Mouse (Mus musculus): Measurements from ENCODE around the gene Smco1. TPM values are rescaled to one million over a fixed set of nuclear protein-coding genes. Genes with fewer than 3 reads are reported as not detected.
"Not testable (repeated sequence)": the region's sequence is repeated elsewhere in the genome, so short reads cannot be mapped to it uniquely, and the experiment has no call there.

Gene Smco1
- polyA plus RNA-seq, 1 experiment, result not detected

GRCm38 (mm10) chr16:32246351-32246791 lies 24.9 kb upstream of the Smco1 start:
- peak overlapping the region; percentile 58 for H3K27ac ChIP-seq (ENCODE audit: insufficient read depth, low read depth, low read length)
- H3K27me3 ChIP-seq (ENCODE audit: control insufficient read depth, insufficient read depth, low read length), result no peaks in the 10 kb centered on the region
- WGBS, result 4% methylated on average over 41 of the region's 41 CpGs

DNA sequence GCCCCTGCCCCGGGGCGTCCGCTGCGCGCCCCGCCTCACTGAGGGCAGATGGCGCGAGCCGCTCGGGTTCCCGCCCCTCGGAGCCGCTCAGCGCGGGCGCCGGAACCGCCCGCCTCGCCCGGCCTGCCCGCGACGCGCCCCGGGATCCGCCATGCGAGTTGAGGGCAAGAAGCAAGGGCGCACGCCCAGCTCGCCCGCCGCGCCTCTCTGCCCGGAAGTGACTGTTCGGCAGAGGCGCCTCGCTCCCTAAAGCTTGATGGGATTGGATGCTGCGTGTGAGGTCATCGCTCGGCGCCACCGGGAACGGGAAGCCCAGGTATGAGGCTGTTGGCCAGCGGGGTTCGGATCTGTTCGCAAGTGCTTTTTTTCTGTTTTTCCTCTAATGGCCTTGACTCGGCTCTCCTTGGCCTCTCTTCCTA lies 24.3 kb upstream of the Smco1 start, which contains the start of the genes Fbxo45 and Wdr53:
Gene Fbxo45, minus strand, starts transcription at position 207 of the 419 bp plus-strand sequence.
Gene Wdr53, plus strand, starts transcription at position 276 of the 419 bp plus-strand sequence.
- Histone ChIP-seq H3K4me1 (ENCODE audit: control insufficient read depth, insufficient read depth, insufficient read length, low read length) (peaks cover 2% of the 10 kb centered on the region; the same call in 1 of the 2 replicates), H3K27me3 (ENCODE audit: control insufficient read depth, insufficient read depth, low read length) (no peaks in the 10 kb centered on the region), H3K27ac (ENCODE audit: insufficient read depth, low read depth, low read length) (peak within 1 kb of the TSS; percentile 62), H3K36me3 (ENCODE audit: control insufficient read depth, insufficient read depth, low read length) (no peaks in the 10 kb centered on the region), H3K4me3 (ENCODE audit: low read depth, low read length) (peak within 1 kb of the TSS; percentile 99)
- peak; percentile 70; the same call in 1 of the 2 replicates for TF ChIP-seq POLR2A (IDR thresholded peaks at IDR 0.05; ENCODE audit: low read depth, low read length)
- no peak for TF ChIP-seq CTCF (IDR thresholded peaks at IDR 0.05; ENCODE audit: extremely low read depth, insufficient read length, insufficient replicate concordance, low read depth, low read length)
- WGBS, result under 1% methylated on average over 48 of the region's 48 CpGs

More at GRCm38 (mm10) chr16:32246351-32246791, 24.9 kb upstream of the Smco1 start:
- TF ChIP-seq POLR2A (IDR thresholded peaks at IDR 0.05; ENCODE audit: low read depth, low read length), result no peak
- TF ChIP-seq CTCF (IDR thresholded peaks at IDR 0.05; ENCODE audit: extremely low read depth, insufficient read length, insufficient replicate concordance, low read depth, low read length), result no peak
- Histone ChIP-seq H3K4me3 (ENCODE audit: low read depth, low read length) (peak overlapping the region; percentile 99), H3K36me3 (ENCODE audit: control insufficient read depth, insufficient read depth, low read length) (no peaks in the 10 kb centered on the region), H3K4me1 (ENCODE audit: control insufficient read depth, insufficient read depth, insufficient read length, low read length) (peaks cover 2% of the 10 kb centered on the region; the same call in 1 of the 2 replicates)

DNA sequence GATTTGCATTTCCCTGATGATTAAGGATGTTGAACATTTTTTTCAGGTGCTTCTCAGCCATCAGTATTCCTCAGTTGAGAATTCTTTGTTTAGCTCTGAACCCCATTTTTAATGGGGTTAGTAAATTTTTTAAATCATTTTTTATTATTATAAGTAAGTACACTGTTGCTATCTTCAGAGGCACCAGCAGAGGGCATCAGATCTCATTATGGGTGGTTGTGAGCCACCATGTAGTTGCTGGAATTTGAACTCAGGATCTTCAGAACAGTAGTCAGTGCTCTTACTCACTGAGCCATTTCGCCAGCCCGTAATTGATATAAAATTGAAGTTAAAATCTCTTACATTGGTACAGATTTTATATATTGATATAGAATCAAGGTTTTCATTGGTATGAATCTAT lies 7.0 kb upstream of the Smco1 start:
- not testable (repeated sequence) for H3K4me3 ChIP-seq (ENCODE audit: low read depth, low read length); H3K36me3 ChIP-seq (ENCODE audit: control insufficient read depth, insufficient read depth, low read length); H3K27me3 ChIP-seq (ENCODE audit: control insufficient read depth, insufficient read depth, low read length); H3K4me1 ChIP-seq (ENCODE audit: control insufficient read depth, insufficient read depth, insufficient read length, low read length); H3K27ac ChIP-seq (ENCODE audit: insufficient read depth, low read depth, low read length)
- WGBS, result 87% methylated on average over 2 of the region's 2 CpGs

DNA sequence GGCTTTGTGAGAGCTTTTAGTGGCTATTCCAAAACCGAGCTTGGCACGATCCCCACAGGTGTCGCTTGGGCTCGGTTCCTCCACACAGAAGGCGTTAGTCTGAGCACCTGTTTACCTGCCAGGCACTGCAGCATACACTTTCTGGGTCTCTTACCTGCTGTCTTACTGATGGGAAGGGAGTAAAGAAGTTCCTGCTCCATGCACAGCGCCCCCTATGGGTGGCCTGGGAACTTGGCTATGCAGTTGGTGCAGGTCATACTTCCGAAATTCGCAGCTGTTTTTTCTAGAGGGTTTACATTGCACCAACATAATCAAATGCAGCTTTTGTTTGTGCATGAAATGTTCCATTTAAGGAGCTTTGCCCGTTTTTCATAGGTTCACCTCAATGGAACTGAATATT lies 2.1 kb downstream of the Smco1 start:
- WGBS, result 63% methylated on average over 9 of the region's 9 CpGs
- Histone ChIP-seq H3K27ac (ENCODE audit: insufficient read depth, low read depth, low read length) (no peak overlapping the region), H3K4me1 (ENCODE audit: control insufficient read depth, insufficient read depth, insufficient read length, low read length) (no peaks in the 10 kb centered on the region), H3K36me3 (ENCODE audit: control insufficient read depth, insufficient read depth, low read length) (no peaks in the 10 kb centered on the region), H3K4me3 (ENCODE audit: low read depth, low read length) (no peak overlapping the region), H3K27me3 (ENCODE audit: control insufficient read depth, insufficient read depth, low read length) (no peaks in the 10 kb centered on the region)
- TF ChIP-seq CTCF (IDR thresholded peaks at IDR 0.05; ENCODE audit: extremely low read depth, insufficient read length, insufficient replicate concordance, low read depth, low read length), result peak; percentile 67; the same call in 1 of the 2 replicates
- TF ChIP-seq POLR2A (IDR thresholded peaks at IDR 0.05; ENCODE audit: low read depth, low read length), result no peak

DNA sequence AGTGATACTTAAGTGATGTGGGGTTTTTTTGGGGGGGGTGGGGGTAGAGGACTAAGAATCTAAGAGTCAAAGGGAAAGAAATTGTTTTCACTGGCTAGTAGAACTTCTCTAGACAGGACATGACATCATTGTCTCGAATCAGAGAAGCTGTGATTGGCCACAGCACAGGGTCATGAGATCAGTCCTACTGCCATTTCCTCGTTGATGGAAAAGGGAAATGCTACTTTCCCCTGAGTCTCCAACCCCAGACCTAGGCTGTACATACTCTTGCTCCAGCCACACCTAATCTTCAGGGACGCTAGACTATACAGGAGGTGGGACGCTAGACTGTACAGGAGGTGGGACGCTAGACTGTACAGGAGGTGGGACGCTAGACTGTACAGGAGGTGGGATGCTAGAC lies 3.8 kb downstream of the Smco1 start:
- Histone ChIP-seq H3K36me3 (ENCODE audit: control insufficient read depth, insufficient read depth, low read length) (no peaks in the 10 kb centered on the region), H3K4me3 (ENCODE audit: low read depth, low read length) (no peak overlapping the region), H3K27me3 (ENCODE audit: control insufficient read depth, insufficient read depth, low read length) (no peaks in the 10 kb centered on the region), H3K27ac (ENCODE audit: insufficient read depth, low read depth, low read length) (no peak overlapping the region), H3K4me1 (ENCODE audit: control insufficient read depth, insufficient read depth, insufficient read length, low read length) (no peaks in the 10 kb centered on the region; the same call in 1 of the 2 replicates)
- TF ChIP-seq POLR2A (IDR thresholded peaks at IDR 0.05; ENCODE audit: low read depth, low read length) (no peak), CTCF (IDR thresholded peaks at IDR 0.05; ENCODE audit: extremely low read depth, insufficient read length, insufficient replicate concordance, low read depth, low read length) (no peak)
- WGBS, result 83% methylated on average over 6 of the region's 6 CpGs

- no peaks in the 10 kb centered on the region for H3K36me3 ChIP-seq (ENCODE audit: control insufficient read depth, insufficient read depth, low read length)
- H3K27me3 ChIP-seq (ENCODE audit: control insufficient read depth, insufficient read depth, low read length), result no peaks in the 10 kb centered on the region
- H3K4me1 ChIP-seq (ENCODE audit: control insufficient read depth, insufficient read depth, insufficient read length, low read length), result no peaks in the 10 kb centered on the region; the same call in 1 of the 2 replicates
- TF ChIP-seq POLR2A (IDR thresholded peaks at IDR 0.05; ENCODE audit: low read depth, low read length) (no peak), CTCF (IDR thresholded peaks at IDR 0.05; ENCODE audit: extremely low read depth, insufficient read length, insufficient replicate concordance, low read depth, low read length) (no peak)
- no peak overlapping the region for H3K4me3 ChIP-seq (ENCODE audit: low read depth, low read length)
- 53% methylated on average over 1 of the region's 1 CpGs for WGBS
- no peak overlapping the region for H3K27ac ChIP-seq (ENCODE audit: insufficient read depth, low read depth, low read length)
These were observed 4.6 kb downstream of the Smco1 start for GRCm38 (mm10) chr16:32275830-32276229.

- H3K27ac ChIP-seq (ENCODE audit: insufficient read depth, low read depth, low read length), result peak within 1 kb of the TSS; percentile 92
- TF ChIP-seq CTCF (IDR thresholded peaks at IDR 0.05; ENCODE audit: extremely low read depth, insufficient read length, insufficient replicate concordance, low read depth, low read length) (no peak), POLR2A (IDR thresholded peaks at IDR 0.05; ENCODE audit: low read depth, low read length) (peak; percentile 68)
- under 1% methylated on average over 73 of the region's 75 CpGs for WGBS
- peak within 1 kb of the TSS; percentile 71 for H3K4me3 ChIP-seq (ENCODE audit: low read depth, low read length)
- H3K36me3 ChIP-seq (ENCODE audit: control insufficient read depth, insufficient read depth, low read length), result 0 out of 2 replicates have a peak, but pooled peaks cover 1% of the 10 kb centered on the region
- H3K27me3 ChIP-seq (ENCODE audit: control insufficient read depth, insufficient read depth, low read length), result no peaks in the 10 kb centered on the region
- no peaks in the 10 kb centered on the region; the same call in 1 of the 2 replicates for H3K4me1 ChIP-seq (ENCODE audit: control insufficient read depth, insufficient read depth, insufficient read length, low read length)
These were observed 6.3 kb downstream of the Smco1 start, which contains the start of gene Rnf168 for GRCm38 (mm10) chr16:32277308-32278256. Gene Rnf168, plus strand, starts transcription at chr16:32277459.
